Mouse (Mus musculus): ENCODE measurements at regions not wholly inside any gene's neighbourhood (a gene's known extent, or its start where the extent isn't known, plus 50 kb on each side); places are given as distances from the start of the nearest gene placed in this dataset.

GRCm38 (mm10) chr13:99847531-99847930 is 53.4 kb downstream of the Cartpt start:
- no peak overlapping the region for H3K27ac ChIP-seq
- H3K9me3 ChIP-seq: no peaks in the 10 kb centered on the region
- no peaks in the 10 kb centered on the region for H3K36me3 ChIP-seq (replicated peaks)
- H3K4me1 ChIP-seq: peaks cover 2% of the 10 kb centered on the region; the same call in 1 of the 2 replicates
- 69% methylated on average over 13 of the region's 13 CpGs for WGBS
- no peak for ATAC-seq (ENCODE audit: low FRiP score)
- H3K4me2 ChIP-seq: no peak overlapping the region
- no peaks in the 10 kb centered on the region for H3K27me3 ChIP-seq
- no peak overlapping the region for H3K4me3 ChIP-seq (replicated peaks)
- no peak overlapping the region for H3K9ac ChIP-seq

- no peak overlapping the region for H3K4me3 ChIP-seq (replicated peaks)
- peak; percentile 65; the same call in 1 of the 2 replicates for ATAC-seq (ENCODE audit: low FRiP score)
- WGBS: 46% methylated on average over 9 of the region's 9 CpGs
- no peaks in the 10 kb centered on the region for H3K36me3 ChIP-seq (replicated peaks)
- H3K27me3 ChIP-seq: no peaks in the 10 kb centered on the region
- no peak overlapping the region for H3K4me2 ChIP-seq
- H3K27ac ChIP-seq: no peak overlapping the region
- no peak overlapping the region for H3K9ac ChIP-seq
- H3K9me3 ChIP-seq: no peaks in the 10 kb centered on the region
- no peaks in the 10 kb centered on the region; the same call in 1 of the 2 replicates for H3K4me1 ChIP-seq
These were observed 58.3 kb downstream of the Cartpt start for GRCm38 (mm10) chr13:99842626-99843025.

GRCm38 (mm10) chr13:99839446-99839845 is 61.4 kb downstream of the Cartpt start:
- Histone ChIP-seq H3K27ac (no peak overlapping the region), H3K4me2 (no peak overlapping the region), H3K4me3 (replicated peaks) (no peak overlapping the region), H3K9ac (no peak overlapping the region), H3K27me3 (no peaks in the 10 kb centered on the region), H3K4me1 (peaks cover 3% of the 10 kb centered on the region), H3K9me3 (no peaks in the 10 kb centered on the region), H3K36me3 (replicated peaks) (no peaks in the 10 kb centered on the region)
- no peak for ATAC-seq (ENCODE audit: low FRiP score)
- 68% methylated on average over 9 of the region's 9 CpGs for WGBS

GRCm38 (mm10) chr13:99837772-99838425 is 63.0 kb downstream of the Cartpt start:
- Histone ChIP-seq H3K4me1 (peaks cover 3% of the 10 kb centered on the region), H3K27ac (no peak overlapping the region), H3K36me3 (replicated peaks) (no peaks in the 10 kb centered on the region), H3K9me3 (peaks cover 11% of the 10 kb centered on the region; the same call in 1 of the 2 replicates), H3K4me2 (no peak overlapping the region), H3K27me3 (no peaks in the 10 kb centered on the region), H3K4me3 (replicated peaks) (no peak overlapping the region), H3K9ac (no peak overlapping the region)
- WGBS: 36% methylated on average over 11 of the region's 11 CpGs
- peak; percentile 86 for ATAC-seq (ENCODE audit: low FRiP score)

GRCm38 (mm10) chr13:99837180-99837579 is 63.7 kb downstream of the Cartpt start:
- Histone ChIP-seq H3K4me3 (replicated peaks) (no peak overlapping the region), H3K9ac (no peak overlapping the region), H3K4me2 (no peak overlapping the region), H3K9me3 (peaks cover 11% of the 10 kb centered on the region; the same call in 1 of the 2 replicates), H3K4me1 (peaks cover 3% of the 10 kb centered on the region), H3K36me3 (replicated peaks) (no peaks in the 10 kb centered on the region), H3K27ac (no peak overlapping the region), H3K27me3 (no peaks in the 10 kb centered on the region)
- WGBS: 72% methylated on average over 6 of the region's 6 CpGs
- ATAC-seq (ENCODE audit: low FRiP score): peak; percentile 49

- Histone ChIP-seq H3K9me3 (peaks cover 11% of the 10 kb centered on the region; the same call in 1 of the 2 replicates), H3K9ac (no peak overlapping the region), H3K27ac (no peak overlapping the region), H3K4me3 (replicated peaks) (no peak overlapping the region), H3K27me3 (no peaks in the 10 kb centered on the region), H3K4me2 (no peak overlapping the region), H3K4me1 (peaks cover 3% of the 10 kb centered on the region), H3K36me3 (replicated peaks) (no peaks in the 10 kb centered on the region)
- no peak for ATAC-seq (ENCODE audit: low FRiP score)
- WGBS: 84% methylated on average over 5 of the region's 5 CpGs
These were observed 64.3 kb downstream of the Cartpt start for GRCm38 (mm10) chr13:99836586-99836985.

GRCm38 (mm10) chr13:99835518-99835917 is 65.4 kb downstream of the Cartpt start:
- peaks cover 11% of the 10 kb centered on the region; the same call in 1 of the 2 replicates for H3K9me3 ChIP-seq
- H3K27ac ChIP-seq: no peak overlapping the region
- H3K9ac ChIP-seq: no peak overlapping the region
- peaks cover 3% of the 10 kb centered on the region for H3K4me1 ChIP-seq
- no peak for ATAC-seq (ENCODE audit: low FRiP score)
- H3K4me3 ChIP-seq (replicated peaks): no peak overlapping the region
- 91% methylated on average over 8 of the region's 8 CpGs for WGBS
- no peaks in the 10 kb centered on the region for H3K36me3 ChIP-seq (replicated peaks)
- no peak overlapping the region for H3K4me2 ChIP-seq
- H3K27me3 ChIP-seq: no peaks in the 10 kb centered on the region

GRCm38 (mm10) chr13:99830080-99830724 is 70.7 kb downstream of the Cartpt start:
- 88% methylated on average over 7 of the region's 7 CpGs for WGBS
- Histone ChIP-seq H3K36me3 (replicated peaks) (no peaks in the 10 kb centered on the region), H3K4me3 (replicated peaks) (no peak overlapping the region), H3K9me3 (peaks cover 11% of the 10 kb centered on the region; the same call in 1 of the 2 replicates), H3K9ac (no peak overlapping the region), H3K4me1 (no peaks in the 10 kb centered on the region), H3K27me3 (no peaks in the 10 kb centered on the region), H3K27ac (no peak overlapping the region), H3K4me2 (no peak overlapping the region)
- no peak for ATAC-seq (ENCODE audit: low FRiP score)

GRCm38 (mm10) chr13:99827573-99827972 is 73.3 kb downstream of the Cartpt start:
- Histone ChIP-seq H3K4me3 (replicated peaks) (no peak overlapping the region), H3K27ac (no peak overlapping the region), H3K9ac (no peak overlapping the region), H3K9me3 (no peaks in the 10 kb centered on the region), H3K4me1 (no peaks in the 10 kb centered on the region), H3K4me2 (no peak overlapping the region), H3K27me3 (no peaks in the 10 kb centered on the region), H3K36me3 (replicated peaks) (no peaks in the 10 kb centered on the region)
- no peak for ATAC-seq (ENCODE audit: low FRiP score)
- WGBS: 89% methylated on average over 7 of the region's 7 CpGs

- ATAC-seq (ENCODE audit: low FRiP score): no peak
- Histone ChIP-seq H3K4me3 (replicated peaks) (no peak overlapping the region), H3K27ac (no peak overlapping the region), H3K4me1 (no peaks in the 10 kb centered on the region), H3K9me3 (no peaks in the 10 kb centered on the region), H3K36me3 (replicated peaks) (no peaks in the 10 kb centered on the region), H3K4me2 (no peak overlapping the region), H3K27me3 (no peaks in the 10 kb centered on the region), H3K9ac (no peak overlapping the region)
- WGBS: 70% methylated on average over 8 of the region's 8 CpGs
These were observed 76.3 kb downstream of the Cartpt start for GRCm38 (mm10) chr13:99824625-99825024.

GRCm38 (mm10) chr13:99816666-99817065 is 84.2 kb downstream of the Cartpt start:
- 53% methylated on average over 6 of the region's 6 CpGs for WGBS
- Histone ChIP-seq H3K27ac (no peak overlapping the region), H3K4me3 (replicated peaks) (no peak overlapping the region), H3K9me3 (no peaks in the 10 kb centered on the region), H3K4me1 (peaks cover 13% of the 10 kb centered on the region; the same call in 1 of the 2 replicates), H3K36me3 (replicated peaks) (no peaks in the 10 kb centered on the region), H3K9ac (no peak overlapping the region), H3K4me2 (no peak overlapping the region), H3K27me3 (no peaks in the 10 kb centered on the region)
- no peak for ATAC-seq (ENCODE audit: low FRiP score)

GRCm38 (mm10) chr13:99815786-99816185 is 85.1 kb downstream of the Cartpt start:
- H3K36me3 ChIP-seq (replicated peaks): no peaks in the 10 kb centered on the region
- peaks cover 13% of the 10 kb centered on the region; the same call in 1 of the 2 replicates for H3K4me1 ChIP-seq
- WGBS: 45% methylated on average over 6 of the region's 6 CpGs
- H3K27me3 ChIP-seq: no peaks in the 10 kb centered on the region
- no peak overlapping the region for H3K4me3 ChIP-seq (replicated peaks)
- no peak overlapping the region for H3K27ac ChIP-seq
- no peak overlapping the region for H3K4me2 ChIP-seq
- H3K9me3 ChIP-seq: no peaks in the 10 kb centered on the region
- H3K9ac ChIP-seq: no peak overlapping the region
- no peak; the same call in 1 of the 2 replicates for ATAC-seq (ENCODE audit: low FRiP score)

GRCm38 (mm10) chr13:99814801-99815200 is 86.1 kb downstream of the Cartpt start:
- Histone ChIP-seq H3K9ac (no peak overlapping the region), H3K4me3 (replicated peaks) (no peak overlapping the region), H3K4me1 (peaks cover 13% of the 10 kb centered on the region; the same call in 1 of the 2 replicates), H3K27me3 (no peaks in the 10 kb centered on the region), H3K9me3 (no peaks in the 10 kb centered on the region), H3K4me2 (no peak overlapping the region), H3K36me3 (replicated peaks) (no peaks in the 10 kb centered on the region), H3K27ac (no peak overlapping the region)
- WGBS: 21% methylated on average over 2 of the region's 2 CpGs
- ATAC-seq (ENCODE audit: low FRiP score): no peak
